Mouse (Mus musculus): ENCODE measurements around the gene Sec24c.

DNA sequence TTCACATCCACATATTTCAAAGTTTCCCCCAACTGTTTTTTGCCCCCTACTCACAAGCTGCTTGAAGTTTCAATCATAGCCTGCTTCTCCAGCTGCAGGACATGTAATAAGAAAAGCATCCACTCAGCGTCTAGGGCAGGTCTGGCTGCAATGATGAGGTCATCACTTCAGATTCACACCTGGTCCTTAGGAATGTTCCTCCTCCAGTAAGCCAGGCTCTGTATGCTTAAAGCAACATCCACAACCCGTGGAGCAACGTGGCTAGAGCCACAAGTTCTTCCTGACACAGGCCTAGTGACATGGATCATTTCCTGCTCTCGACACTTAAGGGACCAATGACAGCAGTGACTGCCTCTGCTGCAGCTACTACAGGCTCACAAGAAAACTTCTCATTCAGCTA, 42.9 kb upstream of the Sec24c start:
- TF ChIP-seq CTCF (IDR thresholded peaks at IDR 0.05) (no peak), EP300 (IDR thresholded peaks at IDR 0.05) (peak; percentile 76)

Measured in lung, postnatal 0 days (tissue).